Mouse (Mus musculus): ENCODE results near the gene P4ha1. TPM values are rescaled to one million over a fixed set of nuclear protein-coding genes. Genes with fewer than 3 reads are reported as not detected.
"Not testable (repeated sequence)": the region's sequence is repeated elsewhere in the genome, so short reads cannot be mapped to it uniquely, and the experiment has no call there.

Gene P4ha1
- polyA plus RNA-seq, 1 experiment from 2014 or later = 24.9 TPM

- H3K27ac ChIP-seq = no peak overlapping the region
- no peak overlapping the region for H3K4me2 ChIP-seq (replicated peaks)
- no peak overlapping the region for H3K9ac ChIP-seq
- DNase-seq (ENCODE audit: low spot score) = no peak
- no peaks in the 10 kb centered on the region for H3K4me1 ChIP-seq (replicated peaks; ENCODE audit: control insufficient read depth, insufficient read depth, low read length)
- H3K27me3 ChIP-seq (ENCODE audit: control insufficient read depth, insufficient read depth, low read length) = no peaks in the 10 kb centered on the region
- 56% methylated on average over 3 of the region's 3 CpGs for WGBS
- no peak for ATAC-seq (ENCODE audit: low FRiP score)
- no peak overlapping the region for H3K4me3 ChIP-seq (replicated peaks; ENCODE audit: low read length)
- no peaks in the 10 kb centered on the region for H3K9me3 ChIP-seq (ENCODE audit: control insufficient read depth, low read length)
- H3K36me3 ChIP-seq (replicated peaks; ENCODE audit: control insufficient read depth, insufficient read depth) = no peaks in the 10 kb centered on the region
These were observed 31.6 kb upstream of the P4ha1 start for GRCm38 (mm10) chr10:59291536-59291935.

GRCm38 (mm10) chr10:59292079-59292478 lies 31.0 kb upstream of the P4ha1 start:
- Histone ChIP-seq H3K27ac (no peak overlapping the region), H3K27me3 (ENCODE audit: control insufficient read depth, insufficient read depth, low read length) (no peaks in the 10 kb centered on the region), H3K36me3 (replicated peaks; ENCODE audit: control insufficient read depth, insufficient read depth) (no peaks in the 10 kb centered on the region), H3K9me3 (ENCODE audit: control insufficient read depth, low read length) (no peaks in the 10 kb centered on the region), H3K4me1 (replicated peaks; ENCODE audit: control insufficient read depth, insufficient read depth, low read length) (no peaks in the 10 kb centered on the region), H3K4me3 (replicated peaks; ENCODE audit: low read length) (no peak overlapping the region), H3K9ac (no peak overlapping the region), H3K4me2 (replicated peaks) (no peak overlapping the region)
- WGBS = 81% methylated on average over 7 of the region's 7 CpGs
- DNase-seq (ENCODE audit: low spot score) (no peak), ATAC-seq (ENCODE audit: low FRiP score) (no peak)

GRCm38 (mm10) chr10:59292558-59292957 lies 30.5 kb upstream of the P4ha1 start:
- no peak overlapping the region for H3K4me3 ChIP-seq (replicated peaks; ENCODE audit: low read length)
- no peaks in the 10 kb centered on the region for H3K9me3 ChIP-seq (ENCODE audit: control insufficient read depth, low read length)
- DNase-seq (ENCODE audit: low spot score) = peak; percentile 88
- no peak overlapping the region for H3K9ac ChIP-seq
- WGBS = 37% methylated on average over 4 of the region's 4 CpGs
- no peaks in the 10 kb centered on the region for H3K4me1 ChIP-seq (replicated peaks; ENCODE audit: control insufficient read depth, insufficient read depth, low read length)
- ATAC-seq (ENCODE audit: low FRiP score) = peak; percentile 73
- no peaks in the 10 kb centered on the region for H3K27me3 ChIP-seq (ENCODE audit: control insufficient read depth, insufficient read depth, low read length)
- no peak overlapping the region for H3K27ac ChIP-seq
- H3K4me2 ChIP-seq (replicated peaks) = no peak overlapping the region
- H3K36me3 ChIP-seq (replicated peaks; ENCODE audit: control insufficient read depth, insufficient read depth) = no peaks in the 10 kb centered on the region

GRCm38 (mm10) chr10:59295241-59295811 lies 27.8 kb upstream of the P4ha1 start:
- H3K27me3 ChIP-seq (ENCODE audit: control insufficient read depth, insufficient read depth, low read length) = no peaks in the 10 kb centered on the region
- H3K4me2 ChIP-seq (replicated peaks) = no peak overlapping the region
- 68% methylated on average over 8 of the region's 8 CpGs for WGBS
- ATAC-seq (ENCODE audit: low FRiP score) (peak; percentile 25; the same call in 1 of the 2 replicates), DNase-seq (ENCODE audit: low spot score) (peak; percentile 75)
- H3K4me3 ChIP-seq (replicated peaks; ENCODE audit: low read length) = no peak overlapping the region
- H3K9ac ChIP-seq = no peak overlapping the region
- H3K4me1 ChIP-seq (replicated peaks; ENCODE audit: control insufficient read depth, insufficient read depth, low read length) = no peaks in the 10 kb centered on the region
- H3K27ac ChIP-seq = no peak overlapping the region
- H3K9me3 ChIP-seq (ENCODE audit: control insufficient read depth, low read length) = no peaks in the 10 kb centered on the region
- no peaks in the 10 kb centered on the region for H3K36me3 ChIP-seq (replicated peaks; ENCODE audit: control insufficient read depth, insufficient read depth)

- peak; percentile 77 for DNase-seq (ENCODE audit: low spot score)
- no peak overlapping the region for H3K27ac ChIP-seq
- WGBS = 36% methylated on average over 5 of the region's 5 CpGs
- H3K9ac ChIP-seq = no peak overlapping the region
- H3K9me3 ChIP-seq (ENCODE audit: control insufficient read depth, low read length) = no peaks in the 10 kb centered on the region
- H3K4me2 ChIP-seq (replicated peaks) = no peak overlapping the region
- ATAC-seq (ENCODE audit: low FRiP score) = peak; percentile 61
- no peaks in the 10 kb centered on the region for H3K27me3 ChIP-seq (ENCODE audit: control insufficient read depth, insufficient read depth, low read length)
- no peaks in the 10 kb centered on the region for H3K36me3 ChIP-seq (replicated peaks; ENCODE audit: control insufficient read depth, insufficient read depth)
- H3K4me3 ChIP-seq (replicated peaks; ENCODE audit: low read length) = no peak overlapping the region
- H3K4me1 ChIP-seq (replicated peaks; ENCODE audit: control insufficient read depth, insufficient read depth, low read length) = no peaks in the 10 kb centered on the region
These were observed 26.8 kb upstream of the P4ha1 start for GRCm38 (mm10) chr10:59296261-59296660.

GRCm38 (mm10) chr10:59302671-59303070 lies 20.4 kb upstream of the P4ha1 start:
- H3K36me3 ChIP-seq (replicated peaks; ENCODE audit: control insufficient read depth, insufficient read depth); H3K27me3 ChIP-seq (ENCODE audit: control insufficient read depth, insufficient read depth, low read length); H3K9me3 ChIP-seq (ENCODE audit: control insufficient read depth, low read length); DNase-seq (ENCODE audit: low spot score); H3K4me2 ChIP-seq (replicated peaks); H3K4me1 ChIP-seq (replicated peaks; ENCODE audit: control insufficient read depth, insufficient read depth, low read length); H3K27ac ChIP-seq; H3K9ac ChIP-seq; H3K4me3 ChIP-seq (replicated peaks; ENCODE audit: low read length); ATAC-seq (ENCODE audit: low FRiP score): not testable (repeated sequence)
- 92% methylated on average over 12 of the region's 12 CpGs for WGBS

GRCm38 (mm10) chr10:59308993-59309715 lies 13.9 kb upstream of the P4ha1 start:
- WGBS = 48% methylated on average over 3 of the region's 3 CpGs
- no peaks in the 10 kb centered on the region for H3K36me3 ChIP-seq (replicated peaks; ENCODE audit: control insufficient read depth, insufficient read depth)
- no peak overlapping the region for H3K4me3 ChIP-seq (replicated peaks; ENCODE audit: low read length)
- no peaks in the 10 kb centered on the region for H3K9me3 ChIP-seq (ENCODE audit: control insufficient read depth, low read length)
- no peak for ATAC-seq (ENCODE audit: low FRiP score)
- no peak overlapping the region for H3K9ac ChIP-seq
- no peak overlapping the region for H3K4me2 ChIP-seq (replicated peaks)
- no peaks in the 10 kb centered on the region for H3K27me3 ChIP-seq (ENCODE audit: control insufficient read depth, insufficient read depth, low read length)
- peak; percentile 58 for DNase-seq (ENCODE audit: low spot score)
- H3K27ac ChIP-seq = no peak overlapping the region
- H3K4me1 ChIP-seq (replicated peaks; ENCODE audit: control insufficient read depth, insufficient read depth, low read length) = no peaks in the 10 kb centered on the region

GRCm38 (mm10) chr10:59310124-59310523 lies 13.0 kb upstream of the P4ha1 start:
- H3K27ac ChIP-seq = no peak overlapping the region
- H3K4me2 ChIP-seq (replicated peaks) = no peak overlapping the region
- no peak overlapping the region for H3K4me3 ChIP-seq (replicated peaks; ENCODE audit: low read length)
- 54% methylated on average over 2 of the region's 2 CpGs for WGBS
- no peaks in the 10 kb centered on the region for H3K4me1 ChIP-seq (replicated peaks; ENCODE audit: control insufficient read depth, insufficient read depth, low read length)
- H3K9ac ChIP-seq = no peak overlapping the region
- no peaks in the 10 kb centered on the region for H3K36me3 ChIP-seq (replicated peaks; ENCODE audit: control insufficient read depth, insufficient read depth)
- no peaks in the 10 kb centered on the region for H3K27me3 ChIP-seq (ENCODE audit: control insufficient read depth, insufficient read depth, low read length)
- ATAC-seq (ENCODE audit: low FRiP score) = no peak
- DNase-seq (ENCODE audit: low spot score) = no peak
- H3K9me3 ChIP-seq (ENCODE audit: control insufficient read depth, low read length) = no peaks in the 10 kb centered on the region

- no peak overlapping the region for H3K9ac ChIP-seq
- H3K27ac ChIP-seq = no peak overlapping the region
- no peaks in the 10 kb centered on the region for H3K27me3 ChIP-seq (ENCODE audit: control insufficient read depth, insufficient read depth, low read length)
- H3K36me3 ChIP-seq (replicated peaks; ENCODE audit: control insufficient read depth, insufficient read depth) = no peaks in the 10 kb centered on the region
- no peak overlapping the region for H3K4me3 ChIP-seq (replicated peaks; ENCODE audit: low read length)
- no peak for ATAC-seq (ENCODE audit: low FRiP score)
- WGBS = 76% methylated on average over 6 of the region's 6 CpGs
- no peak for DNase-seq (ENCODE audit: low spot score)
- no peaks in the 10 kb centered on the region for H3K4me1 ChIP-seq (replicated peaks; ENCODE audit: control insufficient read depth, insufficient read depth, low read length)
- no peaks in the 10 kb centered on the region for H3K9me3 ChIP-seq (ENCODE audit: control insufficient read depth, low read length)
- no peak overlapping the region for H3K4me2 ChIP-seq (replicated peaks)
These were observed 12.2 kb upstream of the P4ha1 start for GRCm38 (mm10) chr10:59310691-59311457.
